9 mouse cellular contexts compared by ENCODE assay signal in the genomic region with DNA sequence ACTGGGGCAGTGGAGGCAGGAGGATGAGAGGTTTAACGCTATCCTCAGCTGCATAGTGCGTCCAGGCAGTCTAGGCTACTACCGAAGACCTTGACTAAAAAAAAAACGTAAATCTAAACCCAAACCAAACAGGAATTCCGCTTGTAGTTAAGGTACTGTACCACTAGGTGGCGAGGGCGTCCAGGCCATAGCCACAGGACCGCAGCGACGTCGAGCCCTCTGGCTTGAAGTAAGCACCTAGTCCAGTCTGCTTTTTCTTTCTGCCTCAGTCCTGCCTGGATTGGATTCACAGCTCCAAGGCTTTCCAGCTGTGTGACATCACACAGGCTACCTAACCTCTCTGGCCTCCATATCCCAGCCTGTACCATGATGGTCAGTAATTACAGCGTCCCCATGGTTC. TPM values are rescaled to one million over a fixed set of nuclear protein-coding genes. Genes with fewer than 3 reads are reported as not detected.
DNase-seq lines count a peak whose midpoint lies in the region; ATAC-seq and TF ChIP-seq lines count a peak whose summit lies in the region.
"Had no signal": no experiment of that assay in that cellular context is flagged by ENCODE, and none has a peak within 500 bp of the region (broad histone marks: within the 10 kb centered on the region; RNA-seq: fewer than 3 reads in every experiment).

No protein-coding gene starts in this region.

- H3K36me3 ChIP-seq in forebrain, embryonic 10.5 days (replicated peaks), result no peaks in the 10 kb centered on the region
- H3K36me3 ChIP-seq in forebrain, embryonic 16.5 days (ENCODE audit: control insufficient read depth, insufficient read depth), result no peaks in the 10 kb centered on the region
- no peaks in the 10 kb centered on the region for H3K36me3 ChIP-seq in neural tube, embryonic 15.5 days
- no peaks in the 10 kb centered on the region for H3K36me3 ChIP-seq in limb, embryonic 10.5 days
- H3K36me3 ChIP-seq: limb, embryonic 13.5 days had no signal

- peaks cover 28% of the 10 kb centered on the region for H3K27me3 ChIP-seq in forebrain, embryonic 10.5 days (ENCODE audit: poor library complexity, severe bottlenecking)
- no peaks in the 10 kb centered on the region for H3K27me3 ChIP-seq in forebrain, embryonic 16.5 days (replicated peaks; ENCODE audit: control insufficient read depth, insufficient read depth, low read length)
- no peaks in the 10 kb centered on the region for H3K27me3 ChIP-seq in neural tube, embryonic 15.5 days (replicated peaks)
- H3K27me3 ChIP-seq in limb, embryonic 10.5 days (ENCODE audit: low read depth, poor library complexity, severe bottlenecking), result peaks cover 22% of the 10 kb centered on the region

- peak; percentile 81 for TF ChIP-seq CTCF in brain, embryonic 14.5 days (IDR thresholded peaks at IDR 0.05; ENCODE audit: borderline replicate concordance, extremely low read depth, insufficient read depth, insufficient read length)

- H3K9me3 ChIP-seq in forebrain, embryonic 10.5 days, result no peaks in the 10 kb centered on the region
- no peaks in the 10 kb centered on the region for H3K9me3 ChIP-seq in forebrain, embryonic 16.5 days (ENCODE audit: control insufficient read depth, low read length)
- H3K9me3 ChIP-seq in neural tube, embryonic 15.5 days (replicated peaks), result no peaks in the 10 kb centered on the region
- no peaks in the 10 kb centered on the region for H3K9me3 ChIP-seq in limb, embryonic 10.5 days (replicated peaks)
- H3K9me3 ChIP-seq: limb, embryonic 13.5 days had no signal

- no peak overlapping the region for H3K9ac ChIP-seq in forebrain, embryonic 16.5 days (replicated peaks; ENCODE audit: low read depth, low read length)
- H3K9ac ChIP-seq in neural tube, embryonic 15.5 days (replicated peaks), result no peak overlapping the region
- H3K9ac ChIP-seq: limb, embryonic 13.5 days had no signal

- no peak overlapping the region for H3K4me3 ChIP-seq in forebrain, embryonic 10.5 days
- no peak overlapping the region for H3K4me3 ChIP-seq in forebrain, embryonic 16.5 days (replicated peaks; ENCODE audit: low read length)
- no peak overlapping the region for H3K4me3 ChIP-seq in neural tube, embryonic 15.5 days (replicated peaks)
- no peak overlapping the region for H3K4me3 ChIP-seq in limb, embryonic 10.5 days
- H3K4me3 ChIP-seq: limb, embryonic 13.5 days had no signal

- H3K4me1 ChIP-seq in forebrain, embryonic 10.5 days, result peaks cover 4% of the 10 kb centered on the region
- peaks cover 3% of the 10 kb centered on the region; the same call in 1 of the 2 replicates for H3K4me1 ChIP-seq in forebrain, embryonic 16.5 days (replicated peaks; ENCODE audit: control insufficient read depth, insufficient read depth, low read length)
- H3K4me1 ChIP-seq in neural tube, embryonic 15.5 days, result peaks cover 5% of the 10 kb centered on the region
- peaks cover 18% of the 10 kb centered on the region for H3K4me1 ChIP-seq in limb, embryonic 10.5 days

- no peak for ATAC-seq in forebrain, embryonic 16.5 days
- no peak for ATAC-seq in neural tube, embryonic 15.5 days (ENCODE audit: low FRiP score)

- no peak overlapping the region for H3K27ac ChIP-seq in forebrain, embryonic 10.5 days
- no peak overlapping the region for H3K27ac ChIP-seq in forebrain, embryonic 16.5 days (ENCODE audit: low read length)
- H3K27ac ChIP-seq in neural tube, embryonic 15.5 days (replicated peaks), result no peak overlapping the region
- H3K27ac ChIP-seq in limb, embryonic 10.5 days, result no peak overlapping the region
- H3K27ac ChIP-seq: limb, embryonic 13.5 days had no signal

- H3K4me2 ChIP-seq in forebrain, embryonic 16.5 days (ENCODE audit: low read length), result no peak overlapping the region
- no peak overlapping the region for H3K4me2 ChIP-seq in neural tube, embryonic 15.5 days
- H3K4me2 ChIP-seq: limb, embryonic 13.5 days had no signal

- peak; percentile 57 for DNase-seq in forebrain, embryonic 10.5 days (ENCODE audit: extremely low spot score, low spot score)
- DNase-seq in neural tube, embryonic 10.5 days (ENCODE audit: extremely low spot score, low spot score), result peak; percentile 53
- peak; percentile 69 for DNase-seq in brain, embryonic 14.5 days (ENCODE audit: low read depth)
- peak; percentile 25 for DNase-seq in fibroblast of lung, adult 2 months (ENCODE audit: low read depth)
- DNase-seq in limb, embryonic 10.5 days (ENCODE audit: low spot score), result peak; percentile 75
- peak; percentile 48 for DNase-seq in skeletal muscle tissue, adult 2 months (ENCODE audit: low read depth, low spot score)

- WGBS in forebrain, embryonic 10.5 days, result 10% methylated on average over 12 of the region's 12 CpGs
- WGBS in forebrain, embryonic 16.5 days, result 11% methylated on average over 12 of the region's 12 CpGs
- 10% methylated on average over 12 of the region's 12 CpGs for WGBS in neural tube, embryonic 15.5 days
- 14% methylated on average over 12 of the region's 12 CpGs for WGBS in limb, embryonic 10.5 days

- no peak for TF ChIP-seq POLR2A in brain, embryonic 14.5 days (IDR thresholded peaks at IDR 0.05; ENCODE audit: borderline replicate concordance, extremely low read depth, insufficient read depth, insufficient read length, poor library complexity, severe bottlenecking)

RNA-seq across cellular contexts. Expression of gene Pacsin1, which starts 5.1 kb away (rescaled TPM):
- 4.3 TPM in 2 replicates for polyA plus RNA-seq in forebrain, embryonic 10.5 days (2016; fragmentation: Nextera tagmentation; extraction: Ambion mirVana)
- polyA plus RNA-seq in forebrain, embryonic 16.5 days (2015; fragmentation: Nextera tagmentation; extraction: Ambion mirVana), result 32.9 and 44.2 TPM in 2 replicates
- 62.6 and 66.7 TPM in 2 replicates for polyA plus RNA-seq in neural tube, embryonic 15.5 days (2015; fragmentation: Nextera tagmentation; extraction: Ambion mirVana)
- polyA plus RNA-seq in brain, embryonic 14.5 days (2012; rRNA removed), result 19.0 and 27.8 TPM in 2 replicates
- polyA plus RNA-seq in limb, embryonic 10.5 days (2016; fragmentation: Nextera tagmentation; extraction: Ambion mirVana), result 5.8 and 6.0 TPM in 2 replicates

RNA-seq across cellular contexts. Expression of gene Rps10, which starts 13.7 kb away (rescaled TPM):
- 919 and 934 TPM in 2 replicates for polyA plus RNA-seq in forebrain, embryonic 10.5 days (2016; fragmentation: Nextera tagmentation; extraction: Ambion mirVana)
- 467 and 512 TPM in 2 replicates for polyA plus RNA-seq in forebrain, embryonic 16.5 days (2015; fragmentation: Nextera tagmentation; extraction: Ambion mirVana)
- polyA plus RNA-seq in neural tube, embryonic 15.5 days (2015; fragmentation: Nextera tagmentation; extraction: Ambion mirVana), result 483 and 558 TPM in 2 replicates
- polyA plus RNA-seq in brain, embryonic 14.5 days (2012; rRNA removed), result 1,098 and 1,286 TPM in 2 replicates
- 875 and 1,046 TPM in 2 replicates for polyA plus RNA-seq in limb, embryonic 10.5 days (2016; fragmentation: Nextera tagmentation; extraction: Ambion mirVana)

RNA-seq across cellular contexts. Expression of gene RPS10-NUDT3, which starts 15.1 kb away (rescaled TPM):
- polyA plus RNA-seq in forebrain, embryonic 10.5 days (2016; fragmentation: Nextera tagmentation; extraction: Ambion mirVana), result not detected in 2 replicates
- not detected in 2 replicates for polyA plus RNA-seq in forebrain, embryonic 16.5 days (2015; fragmentation: Nextera tagmentation; extraction: Ambion mirVana)
- polyA plus RNA-seq in neural tube, embryonic 15.5 days (2015; fragmentation: Nextera tagmentation; extraction: Ambion mirVana), result not detected in 2 replicates
- not detected in 2 replicates for polyA plus RNA-seq in brain, embryonic 14.5 days (2012; rRNA removed)
- not detected in 2 replicates for polyA plus RNA-seq in limb, embryonic 10.5 days (2016; fragmentation: Nextera tagmentation; extraction: Ambion mirVana)
- polyA plus RNA-seq: limb, embryonic 13.5 days had no signal

RNA-seq across cellular contexts. Expression of gene Nudt3, which starts 26.9 kb away (rescaled TPM):
- 81.9 and 91.7 TPM in 2 replicates for polyA plus RNA-seq in forebrain, embryonic 10.5 days (2016; fragmentation: Nextera tagmentation; extraction: Ambion mirVana)
- 272 and 293 TPM in 2 replicates for polyA plus RNA-seq in forebrain, embryonic 16.5 days (2015; fragmentation: Nextera tagmentation; extraction: Ambion mirVana)
- polyA plus RNA-seq in neural tube, embryonic 15.5 days (2015; fragmentation: Nextera tagmentation; extraction: Ambion mirVana), result 229 and 253 TPM in 2 replicates
- polyA plus RNA-seq in brain, embryonic 14.5 days (2012; rRNA removed), result 263 and 287 TPM in 2 replicates
- polyA plus RNA-seq in limb, embryonic 10.5 days (2016; fragmentation: Nextera tagmentation; extraction: Ambion mirVana), result 88.2 and 96.2 TPM in 2 replicates

Comparison
In these comparisons a context has a peak if more than half of its experiments do, and no peak if none do; other contexts are left out.
1. DNase-seq: peak in every context shown above with its lines; median percentile 75 in limb, embryonic 10.5 days; 69 in brain, embryonic 14.5 days; 57 in forebrain, embryonic 10.5 days; 53 in neural tube, embryonic 10.5 days; 48 in skeletal muscle tissue, adult 2 months; 25 in fibroblast of lung, adult 2 months.